Mouse (Mus musculus) cerebellum, adult (tissue): ENCODE results near the gene Cyp27b1.
A peak's percentile ranks its signal among the peaks of the same experiment; 100 is the strongest.

ENCODE experiments used
- ATAC-seq: cut with Nextera tagmentation; 2 replicates; pipeline ENCODE4 v1.9.2; 2017; ENCODE audit warnings: mild to moderate bottlenecking, moderate library complexity, mixed read lengths; ENCODE audit not compliant: insufficient number of reproducible peaks, low FRiP score, low TSS enrichment

The Cyp27b1 gene

DNA sequence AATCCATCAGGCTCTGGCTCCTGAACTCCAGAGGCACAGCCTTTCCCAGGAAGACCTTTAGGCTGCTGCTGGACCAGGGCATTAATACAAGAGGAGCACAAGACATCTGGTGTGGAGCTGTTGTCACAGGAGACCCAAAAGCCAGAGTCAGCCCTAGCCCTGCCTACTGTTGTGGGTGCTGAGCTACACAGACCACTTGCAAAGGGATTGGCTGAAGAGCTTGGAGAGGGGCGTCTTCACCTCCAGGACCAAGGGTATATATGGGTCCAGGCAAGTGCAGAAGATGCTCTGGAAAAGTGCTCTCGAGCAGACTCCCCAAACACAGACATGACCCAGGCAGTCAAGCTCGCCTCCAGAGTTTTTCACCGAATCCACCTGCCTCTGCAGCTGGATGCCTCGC is at the start of gene Cyp27b1:
Cyp27b1 (plus strand) TSS at position 297 of the 400 bp plus-strand sequence.
- no peak for ATAC-seq

GRCm38 (mm10) chr10:127000529-127000928 is 47.5 kb upstream of the Cyp27b1 start, which contains the start of gene Avil:
TSS of gene Avil (plus strand) at chr10:127000709.
- ATAC-seq: no peak

- ATAC-seq: no peak
Observed at GRCm38 (mm10) chr10:127001297-127001696, 46.8 kb upstream of the Cyp27b1 start.

DNA sequence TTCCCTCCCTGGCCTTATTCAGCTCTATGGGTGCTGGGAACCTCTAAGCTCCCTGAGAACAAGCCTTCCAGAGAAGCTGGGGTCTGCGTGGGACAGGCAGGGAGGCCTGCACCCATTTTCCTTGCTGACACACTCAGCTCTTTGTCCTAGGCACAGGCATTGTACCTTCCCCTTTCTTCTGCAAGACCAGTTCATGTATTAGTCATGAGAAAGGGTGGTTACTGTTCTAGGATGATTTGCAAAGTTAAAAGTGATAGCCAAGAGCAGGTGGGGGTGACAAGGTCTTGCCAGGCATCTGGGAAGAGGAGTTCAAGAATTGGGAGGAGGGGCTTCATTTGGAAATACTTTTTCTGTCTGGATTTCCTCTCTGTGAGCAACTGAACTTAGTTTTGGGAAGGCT is 46.0 kb upstream of the Cyp27b1 start:
- no peak for ATAC-seq

GRCm38 (mm10) chr10:127002765-127003164 is 45.3 kb upstream of the Cyp27b1 start:
- no peak for ATAC-seq

- no peak for ATAC-seq
Observed at GRCm38 (mm10) chr10:127003334-127003733, 44.7 kb upstream of the Cyp27b1 start.

GRCm38 (mm10) chr10:127003806-127004205 is 44.2 kb upstream of the Cyp27b1 start:
- no peak for ATAC-seq

DNA sequence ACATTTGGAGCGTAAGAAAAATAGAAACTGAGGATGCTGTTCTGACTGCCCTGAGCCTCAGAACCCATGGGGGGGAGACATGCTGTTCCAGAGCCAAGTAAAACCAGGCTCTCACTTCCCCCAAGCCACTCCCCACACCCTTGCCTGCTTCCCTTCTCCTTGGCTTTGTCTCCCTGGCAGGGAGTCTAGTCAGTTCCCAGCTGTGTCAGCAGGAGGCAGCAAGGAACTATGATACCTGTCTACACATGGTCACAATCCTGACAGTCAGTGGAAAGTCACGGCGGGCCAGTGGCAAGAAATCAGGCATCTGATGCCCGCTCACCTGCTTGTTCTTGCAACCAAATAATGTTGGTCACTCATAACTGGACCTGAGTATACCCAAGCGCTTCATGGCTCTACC is 31.6 kb upstream of the Cyp27b1 start:
- no peak for ATAC-seq

DNA sequence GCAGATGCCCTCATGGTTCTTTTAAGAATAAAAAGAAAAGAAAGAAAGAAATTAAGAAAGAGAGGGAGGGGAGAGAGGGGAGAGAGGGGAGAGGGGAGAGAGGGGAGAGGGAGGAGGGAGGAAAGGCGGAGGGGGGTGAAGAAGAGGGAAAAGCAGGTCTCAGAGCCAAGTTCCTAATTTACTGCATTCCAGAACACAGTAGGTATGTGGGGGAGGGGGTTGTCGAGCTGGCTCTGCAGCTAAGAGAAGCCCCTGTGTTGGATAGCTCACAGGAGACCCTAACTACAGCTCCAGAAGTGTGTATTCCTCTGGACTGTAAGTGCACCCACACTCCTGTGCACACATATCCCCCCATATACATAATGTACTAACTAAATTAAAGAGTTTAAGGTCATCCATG is 31.0 kb upstream of the Cyp27b1 start:
- no peak for ATAC-seq

DNA sequence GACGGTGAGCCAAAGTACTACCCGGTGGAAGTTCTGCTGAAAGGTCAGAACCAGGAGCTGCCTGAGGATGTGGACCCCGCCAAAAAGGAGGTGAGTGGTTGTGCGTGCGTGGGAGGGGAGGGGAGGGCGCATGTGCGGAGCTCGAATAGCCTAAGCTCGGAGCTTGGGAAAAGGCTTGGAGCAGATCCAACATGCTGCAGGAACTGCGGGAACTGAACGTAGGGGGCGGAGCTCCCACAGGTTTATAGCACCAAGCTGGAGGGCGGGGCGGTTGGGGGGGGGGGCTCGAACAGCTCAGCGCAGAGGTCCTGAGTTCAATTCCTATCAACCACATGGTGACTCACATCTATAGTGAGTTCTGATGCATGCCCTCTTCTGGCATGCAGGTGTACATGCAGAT is 29.6 kb upstream of the Cyp27b1 start:
- ATAC-seq: no peak

DNA sequence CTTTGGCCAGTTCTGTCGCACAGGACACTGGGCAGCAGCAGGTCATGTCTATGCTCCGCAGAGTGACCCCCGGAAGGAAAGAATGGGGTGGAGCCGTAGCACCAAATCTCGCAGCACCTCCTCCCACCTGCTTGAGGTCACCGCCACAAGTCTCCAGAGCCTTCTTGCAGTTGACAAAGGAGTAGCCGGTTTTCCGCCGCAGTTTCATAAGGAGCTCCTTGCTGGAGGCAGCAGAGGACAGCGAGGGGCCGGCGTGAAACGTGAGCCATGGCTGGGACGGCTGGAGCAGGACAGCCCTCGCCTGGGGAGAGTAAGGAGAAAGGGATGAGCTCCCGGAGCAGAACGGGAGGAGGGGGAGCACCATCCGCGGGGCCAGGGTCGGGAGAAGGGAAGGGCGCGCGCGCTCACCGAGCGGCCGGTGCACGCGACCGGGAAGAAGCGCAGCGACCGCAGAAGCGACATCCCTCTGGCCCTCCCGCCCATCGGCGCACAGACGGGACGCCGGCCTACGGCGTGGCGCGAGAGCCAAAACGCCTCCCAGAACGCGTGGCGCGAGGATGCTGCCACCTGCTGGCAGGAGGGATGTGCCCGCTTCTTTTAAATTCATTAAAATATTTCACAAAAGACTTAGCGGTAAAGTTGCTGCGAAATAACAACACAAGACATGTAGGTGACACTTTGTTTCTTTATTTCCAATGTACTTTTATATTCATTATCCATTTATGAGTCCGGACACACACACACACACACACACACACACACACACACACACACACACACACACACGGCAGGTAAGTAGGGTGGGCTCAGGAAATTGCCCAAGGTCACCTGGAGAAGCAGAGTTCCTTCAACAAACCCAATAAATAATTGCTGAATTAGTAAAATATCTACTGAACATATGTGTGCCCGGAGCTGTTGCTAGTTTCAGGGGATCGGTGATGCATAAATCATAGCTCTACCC is 17.4 kb upstream of the Cyp27b1 start, which contains the start of gene Tsfm:
Tsfm (minus strand) TSS at position 505 of the 961 bp plus-strand sequence.
- ATAC-seq: peak; percentile 72

DNA sequence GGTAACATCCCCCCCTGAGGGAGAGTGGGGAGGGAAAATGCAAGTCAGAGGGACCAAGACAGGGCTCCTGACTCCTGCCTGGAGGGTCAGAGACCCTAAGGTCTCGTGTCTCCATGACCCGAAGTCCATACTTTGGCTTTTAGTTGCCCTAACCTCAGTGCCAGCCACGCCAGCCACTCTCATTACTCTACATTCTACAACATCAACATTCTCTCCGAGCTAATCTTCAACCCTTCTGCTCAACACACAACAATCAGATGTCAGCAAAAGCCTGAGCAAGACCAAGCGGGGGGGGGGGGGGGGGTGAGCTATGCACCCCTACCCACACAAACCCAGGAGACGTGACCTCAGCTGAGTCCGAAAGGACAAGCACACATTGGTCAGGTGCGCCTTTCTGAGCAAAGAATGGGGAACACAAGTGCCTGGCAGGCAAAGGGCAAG is 14.7 kb upstream of the Cyp27b1 start:
- no peak for ATAC-seq

DNA sequence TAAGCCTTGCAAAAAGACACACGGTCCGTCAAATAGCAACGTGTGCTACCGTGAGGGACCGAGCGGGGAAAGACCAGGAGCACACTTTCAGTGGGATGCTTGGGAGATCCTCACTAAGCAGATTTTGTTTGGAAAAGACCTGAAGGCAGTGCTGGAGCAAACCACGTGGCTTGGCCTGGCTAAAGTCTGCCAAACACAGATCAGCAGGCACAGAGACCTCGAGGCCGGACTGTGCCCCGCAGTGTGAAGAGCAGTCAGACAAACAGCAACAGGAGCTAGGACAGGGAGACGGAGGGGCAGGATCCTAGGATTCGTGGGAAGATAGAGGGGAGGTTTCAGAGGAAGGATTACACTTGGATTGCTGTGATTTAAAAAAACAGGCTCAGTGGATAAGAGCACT is 11.8 kb upstream of the Cyp27b1 start:
- no peak for ATAC-seq

DNA sequence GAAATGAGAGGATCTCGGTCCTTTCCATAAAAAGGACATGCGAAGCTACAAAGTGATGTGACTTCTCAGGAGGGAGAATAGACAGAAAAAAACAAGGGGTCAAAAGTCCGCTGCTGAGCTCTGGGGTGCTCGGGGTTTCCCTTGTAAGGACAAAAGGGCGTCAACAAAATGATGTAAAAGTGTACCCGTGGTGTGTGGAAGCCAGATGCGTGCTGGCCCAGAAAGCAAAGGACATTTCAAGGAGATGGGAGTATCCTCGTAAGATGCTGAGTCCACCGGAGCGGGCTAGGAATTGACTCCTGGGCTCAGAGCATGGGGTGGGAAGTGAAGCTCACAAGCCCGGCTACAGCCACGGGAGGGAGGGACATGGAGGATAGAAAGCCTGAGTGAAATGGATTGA is 10.4 kb upstream of the Cyp27b1 start:
- ATAC-seq: no peak

GRCm38 (mm10) chr10:127040569-127041214 is 7.4 kb upstream of the Cyp27b1 start:
- no peak for ATAC-seq

GRCm38 (mm10) chr10:127041274-127041766 is 6.7 kb upstream of the Cyp27b1 start, which contains the start of the genes Mettl1 and Eef1akmt3:
TSS of gene Mettl1 (plus strand) at chr10:127041414.
TSS of gene Eef1akmt3 (minus strand) at chr10:127041513.
- peak; percentile 43; the same call in 1 of the 2 replicates for ATAC-seq

- peak; percentile 81 for ATAC-seq
Observed at GRCm38 (mm10) chr10:127041774-127042338, 6.2 kb upstream of the Cyp27b1 start.

- no peak for ATAC-seq
Observed at GRCm38 (mm10) chr10:127042468-127043115, 5.5 kb upstream of the Cyp27b1 start.

- no peak for ATAC-seq
Observed at GRCm38 (mm10) chr10:127043187-127043586, 4.9 kb upstream of the Cyp27b1 start.
